In the genomic region with DNA sequence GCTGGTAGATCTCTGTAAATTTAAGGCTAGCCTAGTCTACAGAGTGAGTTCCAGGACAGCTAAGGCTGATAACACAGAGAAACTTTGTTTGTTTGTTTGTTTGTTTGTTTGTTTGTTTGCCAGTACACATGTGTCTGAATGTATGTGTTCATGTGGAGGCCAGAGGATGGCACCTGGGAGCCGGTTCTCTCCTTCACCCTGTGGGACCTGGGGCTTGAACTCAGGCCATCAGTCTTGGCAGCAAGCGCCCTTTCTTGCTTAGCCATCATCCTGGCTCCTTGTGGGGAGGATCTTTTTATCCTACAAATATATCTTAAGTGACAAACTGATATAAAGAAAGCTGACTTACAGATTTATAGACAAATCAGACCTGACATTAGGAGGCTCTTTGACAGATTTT, we compare ENCODE assay signal across 10 mouse cellular contexts. TPM values are rescaled to one million over a fixed set of nuclear protein-coding genes. Genes with fewer than 3 reads are reported as not detected.
DNase-seq lines count a peak whose midpoint lies in the region; ATAC-seq and TF ChIP-seq lines count a peak whose summit lies in the region.
"Had no signal": no experiment of that assay in that cellular context is flagged by ENCODE, and none has a peak within 500 bp of the region (broad histone marks: within the 10 kb centered on the region; RNA-seq: fewer than 3 reads in every experiment).

No protein-coding gene starts in this region.

- no peaks in the 10 kb centered on the region for H3K27me3 ChIP-seq in forebrain, embryonic 10.5 days (ENCODE audit: poor library complexity, severe bottlenecking)
- no peaks in the 10 kb centered on the region for H3K27me3 ChIP-seq in forebrain, postnatal 0 days (ENCODE audit: insufficient read depth, low read length)
- no peaks in the 10 kb centered on the region for H3K27me3 ChIP-seq in heart, embryonic 12.5 days (replicated peaks)
- no peaks in the 10 kb centered on the region for H3K27me3 ChIP-seq in lung, embryonic 15.5 days

- DNase-seq in forebrain, embryonic 10.5 days (ENCODE audit: extremely low spot score, low spot score): no peak
- DNase-seq in forebrain, postnatal 0 days: no peak
- DNase-seq in heart, postnatal 14 days: no peak
- no peak for DNase-seq in lung, adult 2 months
- peak; percentile 1 for DNase-seq in induced T-regulatory cell, adult 2 months (ENCODE audit: low read depth)
- no peak for DNase-seq in layer of hippocampus, adult 8-10 months (ENCODE audit: low spot score in 2 of 2)

- TF ChIP-seq POLR2A in lung, adult 2 months (IDR thresholded peaks at IDR 0.05; ENCODE audit: borderline replicate concordance, extremely low read depth, low read depth, low read length): no peak

- peak overlapping the region; percentile 51; the same call in 1 of the 2 replicates for H3K27ac ChIP-seq in forebrain, embryonic 10.5 days
- H3K27ac ChIP-seq in forebrain, postnatal 0 days (ENCODE audit: low read depth, low read length): no peak overlapping the region
- 0 out of 2 replicates have a peak overlapping the region, but pooled peaks have one; percentile 6 for H3K27ac ChIP-seq in heart, embryonic 12.5 days (ENCODE audit: poor library complexity, severe bottlenecking)
- H3K27ac ChIP-seq in lung, embryonic 15.5 days: peak overlapping the region; percentile 74; the same call in 1 of the 2 replicates

- H3K9me3 ChIP-seq in forebrain, embryonic 10.5 days: no peaks in the 10 kb centered on the region
- no peaks in the 10 kb centered on the region for H3K9me3 ChIP-seq in forebrain, postnatal 0 days (ENCODE audit: low read length)
- H3K9me3 ChIP-seq in heart, embryonic 12.5 days (replicated peaks): no peaks in the 10 kb centered on the region
- no peaks in the 10 kb centered on the region for H3K9me3 ChIP-seq in lung, embryonic 15.5 days

- no peak overlapping the region for H3K9ac ChIP-seq in forebrain, postnatal 0 days
- no peak overlapping the region for H3K9ac ChIP-seq in heart, embryonic 12.5 days
- no peak overlapping the region for H3K9ac ChIP-seq in lung, embryonic 15.5 days
- H3K9ac ChIP-seq: lung, embryonic 14.5 days had no signal

- no peak for ATAC-seq in forebrain, postnatal 0 days
- no peak for ATAC-seq in heart, embryonic 12.5 days (ENCODE audit: insufficient number of reproducible peaks, low FRiP score)
- no peak for ATAC-seq in lung, embryonic 15.5 days (ENCODE audit: borderline replicate concordance, extremely low read depth, low FRiP score, low TSS enrichment)

- TF ChIP-seq CTCF in forebrain, postnatal 0 days (IDR thresholded peaks at IDR 0.05; ENCODE audit: low read depth): no peak
- no peak for TF ChIP-seq CTCF in lung, adult 2 months (IDR thresholded peaks at IDR 0.05; ENCODE audit: insufficient read depth, low read length)

- peaks cover 25% of the 10 kb centered on the region for H3K4me1 ChIP-seq in forebrain, embryonic 10.5 days
- 0 out of 2 replicates have a peak, but pooled peaks cover 6% of the 10 kb centered on the region for H3K4me1 ChIP-seq in forebrain, postnatal 0 days (ENCODE audit: insufficient read depth)
- H3K4me1 ChIP-seq in heart, embryonic 12.5 days (replicated peaks): peaks cover 17% of the 10 kb centered on the region
- peaks cover 19% of the 10 kb centered on the region for H3K4me1 ChIP-seq in lung, embryonic 15.5 days
- peaks cover 6% of the 10 kb centered on the region for H3K4me1 ChIP-seq in lung, adult 2 months (ENCODE audit: control insufficient read depth, insufficient read depth, low read length)

- no peak overlapping the region for H3K4me3 ChIP-seq in forebrain, embryonic 10.5 days
- H3K4me3 ChIP-seq in forebrain, postnatal 0 days (ENCODE audit: low read depth, low read length): no peak overlapping the region
- no peak overlapping the region for H3K4me3 ChIP-seq in heart, embryonic 12.5 days
- H3K4me3 ChIP-seq in lung, embryonic 15.5 days: no peak overlapping the region
- no peak overlapping the region for H3K4me3 ChIP-seq in lung, adult 2 months (replicated peaks; ENCODE audit: extremely low read depth, low read depth, low read length)

- H3K36me3 ChIP-seq in forebrain, embryonic 10.5 days (replicated peaks): no peaks in the 10 kb centered on the region
- no peaks in the 10 kb centered on the region for H3K36me3 ChIP-seq in forebrain, postnatal 0 days (ENCODE audit: insufficient read depth)
- H3K36me3 ChIP-seq in heart, embryonic 12.5 days: no peaks in the 10 kb centered on the region; the same call in 1 of the 2 replicates
- H3K36me3 ChIP-seq in lung, embryonic 15.5 days: no peaks in the 10 kb centered on the region

- WGBS in forebrain, embryonic 10.5 days: 82% methylated on average over 2 of the region's 2 CpGs
- WGBS in forebrain, postnatal 0 days: 56% methylated on average over 2 of the region's 2 CpGs
- WGBS in heart, embryonic 12.5 days: 78% methylated on average over 2 of the region's 2 CpGs
- 61% methylated on average over 2 of the region's 2 CpGs for WGBS in lung, embryonic 15.5 days
- 79% methylated on average over 2 of the region's 2 CpGs for WGBS in lung, adult 2 months

- H3K4me2 ChIP-seq in forebrain, postnatal 0 days (ENCODE audit: low read depth): no peak overlapping the region
- H3K4me2 ChIP-seq in heart, embryonic 12.5 days: no peak overlapping the region
- no peak overlapping the region for H3K4me2 ChIP-seq in lung, embryonic 15.5 days

- intact Hi-C loops in heart, postnatal 14 days (cut with DNase I): loop anchor here (2.0 to 10.0 kb wide), 4 partner anchors 46 to 762 kb away; a partner anchor contains a TSS

RNA-seq across cellular contexts. Expression of a gene that starts 44.8 kb away (rescaled TPM):
- 1.7 and 1.8 TPM in 2 replicates for polyA plus RNA-seq in forebrain, embryonic 10.5 days (2016; fragmentation: Nextera tagmentation; extraction: Ambion mirVana)
- 5.1 and 13.5 TPM in 2 replicates for total RNA-seq in forebrain, postnatal 0 days (2014; rRNA removed)
- 2.7 and 3.5 TPM in 2 replicates for polyA plus RNA-seq in forebrain, postnatal 0 days (2015; fragmentation: Nextera tagmentation; extraction: Ambion mirVana)
- polyA plus RNA-seq in heart, embryonic 12.5 days (2016; fragmentation: Nextera tagmentation; extraction: Ambion mirVana): 7.6 and 8.1 TPM in 2 replicates
- 10 to 100 TPM; 16.0 to 19.2 TPM for total RNA-seq in heart, postnatal 14 days (2021)
- 6.4 and 9.0 TPM in 2 replicates for polyA plus RNA-seq in lung, embryonic 15.5 days (2015; fragmentation: Nextera tagmentation; extraction: Ambion mirVana)
- 5.9 and 9.0 TPM in 2 replicates for polyA plus RNA-seq in lung, adult 2 months (2012; rRNA removed)
- total RNA-seq in layer of hippocampus, adult 8-10 months (2022): 10 to 100 TPM in 3 of 4 experiments, 1 to 10 TPM in 1; 7.9 to 13.7 (median 11.4) TPM
- total RNA-seq: MEL had no signal
